Mouse (Mus musculus) adrenal gland, postnatal 0 days (tissue): ENCODE data around the gene Taar6. TPM values are rescaled to one million over a fixed set of nuclear protein-coding genes. Genes with fewer than 3 reads are reported as not detected.

Experiments used
- polyA plus RNA-seq: library from polyadenylated mRNA; unstranded; fragments of >200 nt; fragmentation: Nextera tagmentation; extraction: Ambion mirVana; gene quantifications from 2 replicates; pipeline ENCODE4 v1.2.1, GENCODE M21; 2015

Gene Taar6
- polyA plus RNA-seq, result not detected in 2 replicates

DNA sequence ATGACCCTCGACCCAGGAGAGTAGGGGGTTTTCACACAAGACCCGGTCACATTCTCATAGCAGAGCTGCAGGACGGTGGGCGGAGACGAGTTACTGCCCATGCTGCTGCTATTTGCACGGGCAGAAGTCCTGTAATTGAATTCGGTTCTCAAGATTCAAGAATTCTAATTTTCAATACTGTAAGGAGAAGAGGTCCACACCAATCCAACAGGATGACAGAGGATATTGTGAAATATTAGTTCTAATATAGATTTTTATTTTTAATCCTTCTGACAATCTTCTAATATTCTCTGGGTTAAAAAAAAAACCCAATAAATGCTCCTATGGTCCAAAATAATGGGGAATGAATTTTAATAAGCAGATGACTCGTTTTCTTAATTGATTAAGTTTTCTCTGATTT lies at the start of gene Taar6:
Gene Taar6, minus strand, starts transcription at position 101 of the 400 bp plus-strand sequence.

GRCm38 (mm10) chr10:24026922-24027321 lies 41.5 kb upstream of the Taar6 start, which contains the start of gene Taar7d:
Gene Taar7d, plus strand, starts transcription at chr10:24027222.

GRCm38 (mm10) chr10:23999639-24000038 lies 14.2 kb upstream of the Taar6 start, which contains the start of gene Taar7b:
Gene Taar7b, plus strand, starts transcription at chr10:23999939.

DNA sequence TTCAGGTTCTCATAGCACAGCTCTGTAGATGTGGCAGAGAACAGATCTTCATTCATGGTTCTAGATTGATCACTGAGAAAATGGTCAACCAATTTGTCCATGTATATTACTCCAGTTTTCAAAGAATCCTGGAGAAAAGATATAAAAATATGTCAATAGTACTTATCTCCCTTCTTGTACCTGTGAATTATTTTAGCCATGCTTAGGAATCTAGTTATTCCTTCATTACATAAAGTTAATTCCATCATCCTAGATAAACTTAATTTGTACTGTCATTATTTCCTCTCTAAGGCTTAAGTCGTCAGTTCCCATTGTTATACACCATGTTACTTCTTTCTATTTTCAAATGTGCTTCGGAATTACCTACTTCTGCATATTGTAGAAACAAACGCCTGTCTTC lies 7.9 kb upstream of the Taar6 start, which contains the start of gene Taar7a:
Gene Taar7a, minus strand, starts transcription at position 101 of the 400 bp plus-strand sequence.

GRCm38 (mm10) chr10:23970656-23971165 lies 14.7 kb downstream of the Taar6 start, which contains the start of gene Taar5:
Gene Taar5, plus strand, starts transcription at chr10:23970706.

DNA sequence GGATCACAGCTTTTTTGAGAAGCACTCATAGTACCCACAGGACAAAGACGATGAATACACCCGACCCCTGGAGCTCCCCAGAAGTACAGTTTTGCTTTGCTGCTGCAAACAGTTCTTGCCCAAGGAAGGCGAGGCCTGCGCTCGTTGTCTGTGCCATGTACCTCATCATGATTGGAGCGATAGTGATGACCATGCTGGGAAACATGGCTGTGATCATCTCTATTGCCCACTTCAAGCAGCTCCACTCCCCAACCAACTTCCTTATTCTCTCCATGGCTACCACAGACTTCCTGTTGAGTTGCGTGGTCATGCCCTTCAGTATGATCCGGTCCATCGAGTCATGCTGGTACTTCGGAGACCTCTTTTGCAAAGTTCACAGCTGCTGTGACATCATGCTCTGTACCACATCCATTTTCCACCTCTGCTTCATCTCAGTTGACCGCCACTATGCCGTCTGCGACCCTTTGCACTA lies 25.0 kb downstream of the Taar6 start, which contains the start of gene Taar4:
Gene Taar4, plus strand, starts transcription at position 51 of the 472 bp plus-strand sequence.

DNA sequence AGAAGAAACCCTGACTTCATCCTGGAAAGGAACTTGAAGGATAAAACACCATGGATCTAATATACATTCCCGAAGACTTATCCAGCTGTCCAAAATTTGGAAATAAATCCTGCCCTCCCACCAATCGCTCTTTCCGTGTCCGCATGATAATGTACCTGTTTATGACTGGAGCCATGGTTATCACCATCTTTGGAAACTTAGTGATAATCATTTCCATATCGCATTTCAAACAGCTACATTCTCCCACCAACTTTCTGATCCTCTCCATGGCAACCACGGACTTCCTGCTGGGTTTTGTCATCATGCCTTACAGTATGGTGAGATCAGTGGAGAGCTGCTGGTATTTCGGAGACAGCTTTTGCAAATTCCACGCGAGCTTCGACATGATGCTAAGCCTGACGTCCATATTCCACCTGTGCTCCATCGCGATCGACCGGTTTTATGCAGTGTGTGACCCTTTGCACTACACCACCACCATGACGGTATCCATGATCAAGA lies 35.9 kb downstream of the Taar6 start, which contains the start of gene Taar3:
Gene Taar3, plus strand, starts transcription at position 51 of the 498 bp plus-strand sequence.

GRCm38 (mm10) chr10:23938312-23938711 lies 47.1 kb downstream of the Taar6 start, which contains the start of gene Taar2:
Gene Taar2, plus strand, starts transcription at chr10:23938572.

Other genes starting within 250 kb of the Taar6 start
- gene Rps12, start 198.4 kb downstream of the Taar6 start, polyA plus RNA-seq, result 178 and 250 TPM in 2 replicates
- 20.3 and 25.7 TPM in 2 replicates for gene Slc18b1, start 188.7 kb downstream of the Taar6 start, polyA plus RNA-seq
- 8.4 and 15.1 TPM in 2 replicates for gene Vnn3, start 134.2 kb downstream of the Taar6 start, polyA plus RNA-seq
- 19.2 and 41.4 TPM in 2 replicates for gene Vnn1, start 91.0 kb downstream of the Taar6 start, polyA plus RNA-seq
- not detected in 2 replicates for gene Taar1, start 65.3 kb downstream of the Taar6 start, polyA plus RNA-seq
- gene Taar2, start 47.1 kb downstream of the Taar6 start, polyA plus RNA-seq, result not detected in 2 replicates
- gene Taar3, start 36.1 kb downstream of the Taar6 start, polyA plus RNA-seq, result not detected in 2 replicates
- not detected in 2 replicates for gene Taar4, start 25.2 kb downstream of the Taar6 start, polyA plus RNA-seq
- not detected in 2 replicates for gene Taar5, start 14.9 kb downstream of the Taar6 start, polyA plus RNA-seq
- not detected in 2 replicates for gene Taar7a, start 7.8 kb upstream of the Taar6 start, polyA plus RNA-seq
- gene Taar7b, start 14.3 kb upstream of the Taar6 start, polyA plus RNA-seq, result not detected in 2 replicates
- not detected in 2 replicates for gene Taar7d, start 41.6 kb upstream of the Taar6 start, polyA plus RNA-seq
- gene Taar7e, start 52.0 kb upstream of the Taar6 start, polyA plus RNA-seq, result not detected in 2 replicates
- not detected in 2 replicates for gene Taar7f, start 63.9 kb upstream of the Taar6 start, polyA plus RNA-seq
- gene Taar8a, start 90.9 kb upstream of the Taar6 start, polyA plus RNA-seq, result not detected in 2 replicates
- not detected in 2 replicates for gene Taar8b, start 106.6 kb upstream of the Taar6 start, polyA plus RNA-seq
- gene Taar8c, start 116.3 kb upstream of the Taar6 start, polyA plus RNA-seq, result not detected in 2 replicates
- gene Taar9, start 123.9 kb upstream of the Taar6 start, polyA plus RNA-seq, result not detected in 2 replicates
- 93.8 and 105 TPM in 2 replicates for gene Stx7, start 163.7 kb upstream of the Taar6 start, polyA plus RNA-seq
- gene Moxd1, start 237.9 kb upstream of the Taar6 start, polyA plus RNA-seq, result 1.7 and 2.8 TPM in 2 replicates